Mouse (Mus musculus) hindbrain, embryonic 15.5 days (tissue): ENCODE measurements at regions not wholly inside any gene's neighbourhood (a gene's known extent, or its start where the extent isn't known, plus 50 kb on each side); places are given as distances from the start of the nearest gene placed in this dataset.

ENCODE experiments used
- ATAC-seq: fragments of 200-750 bp; cut with Nextera tagmentation; 2 replicates; pipeline ENCODE4 v1.8.0; 2017; ENCODE audit warnings: low read depth, moderate number of reproducible peaks, moderate TSS enrichment; ENCODE audit not compliant: low FRiP score
- H3K27ac ChIP-seq: fragments of 300-500 bp; sonication (generic); replicated peaks from 2 replicates; pipeline ENCODE4 v1.5.1; 2015; ENCODE audit warnings: mild to moderate bottlenecking, inconsistent platforms
- H3K27me3 ChIP-seq: fragments of 300-500 bp; sonication (generic); 2 replicates; pipeline ENCODE4 v1.6.1; 2015; ENCODE audit warnings: control low read depth, inconsistent platforms
- H3K36me3 ChIP-seq: fragments of 300-500 bp; sonication (generic); 2 replicates; pipeline ENCODE4 v1.6.1; 2015; ENCODE audit warnings: control low read depth, inconsistent platforms
- H3K4me1 ChIP-seq: fragments of 300-500 bp; sonication (generic); replicated peaks from 2 replicates; pipeline ENCODE4 v1.6.1; 2015; ENCODE audit warnings: control low read depth, inconsistent platforms
- H3K4me2 ChIP-seq: fragments of 300-500 bp; sonication (generic); 2 replicates; pipeline ENCODE4 v1.6.1; 2015; ENCODE audit warnings: moderate library complexity, mild to moderate bottlenecking, inconsistent platforms
- H3K4me3 ChIP-seq: fragments of 300-500 bp; sonication (generic); 2 replicates; pipeline ENCODE4 v1.5.1; 2015; ENCODE audit warnings: mild to moderate bottlenecking, inconsistent platforms
- H3K9ac ChIP-seq: fragments of 300-500 bp; sonication (generic); 2 replicates; pipeline ENCODE4 v1.6.1; 2015; ENCODE audit warnings: inconsistent platforms
- H3K9me3 ChIP-seq: fragments of 300-500 bp; sonication (generic); 2 replicates; pipeline ENCODE4 v1.6.1; 2016; ENCODE audit warnings: control low read depth, inconsistent platforms
- WGBS: fragments of 180-500 bp; shearing (Covaris S2); methylation state at CpG from one replicate; pipeline ENCODE4 v1.1.7; 2015; 5-methylcytosine and 5-hydroxymethylcytosine counted together

GRCm38 (mm10) chr9:61815995-61816394, 98.3 kb downstream of the Rplp1 start:
- Histone ChIP-seq H3K9me3 (no peaks in the 10 kb centered on the region), H3K27me3 (no peaks in the 10 kb centered on the region), H3K9ac (no peak overlapping the region), H3K27ac (no peak overlapping the region), H3K36me3 (no peaks in the 10 kb centered on the region), H3K4me3 (no peak overlapping the region), H3K4me1 (no peaks in the 10 kb centered on the region), H3K4me2 (no peak overlapping the region)
- ATAC-seq, result no peak
- WGBS, result 53% methylated on average over 10 of the region's 10 CpGs

GRCm38 (mm10) chr9:61813291-61813690, 101.1 kb downstream of the Rplp1 start:
- Histone ChIP-seq H3K9ac (no peak overlapping the region), H3K4me3 (no peak overlapping the region), H3K27ac (no peak overlapping the region), H3K4me2 (no peak overlapping the region), H3K27me3 (no peaks in the 10 kb centered on the region), H3K9me3 (no peaks in the 10 kb centered on the region), H3K4me1 (no peaks in the 10 kb centered on the region), H3K36me3 (no peaks in the 10 kb centered on the region)
- no peak for ATAC-seq
- WGBS, result 86% methylated on average over 3 of the region's 3 CpGs

- 91% methylated on average over 9 of the region's 9 CpGs for WGBS
- no peaks in the 10 kb centered on the region for H3K27me3 ChIP-seq
- H3K4me2 ChIP-seq, result no peak overlapping the region
- no peaks in the 10 kb centered on the region for H3K9me3 ChIP-seq
- no peaks in the 10 kb centered on the region for H3K4me1 ChIP-seq
- H3K9ac ChIP-seq, result no peak overlapping the region
- no peak overlapping the region for H3K27ac ChIP-seq
- H3K4me3 ChIP-seq, result no peak overlapping the region
- ATAC-seq, result no peak
- H3K36me3 ChIP-seq, result no peaks in the 10 kb centered on the region
These were observed 102.0 kb downstream of the Rplp1 start for GRCm38 (mm10) chr9:61812315-61812714.

- no peak overlapping the region for H3K4me3 ChIP-seq
- 91% methylated on average over 4 of the region's 4 CpGs for WGBS
- no peaks in the 10 kb centered on the region for H3K9me3 ChIP-seq
- no peak for ATAC-seq
- H3K4me2 ChIP-seq, result no peak overlapping the region
- H3K36me3 ChIP-seq, result no peaks in the 10 kb centered on the region
- H3K9ac ChIP-seq, result no peak overlapping the region
- H3K27me3 ChIP-seq, result no peaks in the 10 kb centered on the region
- no peak overlapping the region for H3K27ac ChIP-seq
- no peaks in the 10 kb centered on the region for H3K4me1 ChIP-seq
These were observed 103.9 kb downstream of the Rplp1 start for GRCm38 (mm10) chr9:61810456-61810855.

DNA sequence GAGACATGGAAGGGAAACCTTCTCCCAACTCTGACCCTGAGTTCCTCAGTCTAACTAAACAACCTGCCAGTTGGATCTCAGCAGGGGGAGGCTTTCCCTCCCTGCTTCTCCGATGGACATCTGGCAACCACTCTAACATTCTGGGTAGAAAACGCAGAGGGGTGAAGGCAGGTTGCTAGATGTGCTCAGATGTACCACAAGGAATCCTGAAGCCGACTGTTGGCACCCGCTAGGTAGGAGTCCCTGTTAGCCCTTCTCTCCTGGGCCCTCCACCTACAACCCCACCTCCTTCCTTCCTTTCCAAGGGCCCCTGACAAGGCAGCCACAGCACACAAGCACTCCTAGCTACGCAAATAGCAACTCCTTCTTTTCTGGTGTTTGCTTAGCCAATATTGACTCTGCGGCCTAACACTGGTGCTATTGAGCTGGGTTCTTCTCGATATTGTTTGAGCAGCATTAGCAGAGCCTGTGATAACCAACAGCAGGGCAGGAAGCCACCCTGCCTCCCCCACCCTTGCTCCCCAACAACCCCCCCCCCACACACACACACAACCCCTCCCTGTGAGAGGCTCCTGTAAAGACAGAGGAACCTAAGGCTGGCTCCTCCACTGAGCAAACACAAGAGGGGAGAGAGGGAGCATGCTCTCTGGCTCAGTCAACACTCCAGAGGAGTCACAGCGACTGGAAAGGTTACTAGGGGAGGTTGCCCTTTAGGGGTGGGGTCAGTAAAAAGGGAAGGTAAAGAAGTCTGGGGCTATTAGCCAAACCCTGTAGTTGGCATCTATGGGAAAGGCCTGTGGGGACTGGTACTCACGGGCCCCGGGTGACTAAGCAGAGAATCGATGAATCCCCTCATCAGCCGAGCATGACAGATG, 105.8 kb downstream of the Rplp1 start:
- H3K27me3 ChIP-seq, result no peaks in the 10 kb centered on the region
- no peak overlapping the region for H3K4me3 ChIP-seq
- ATAC-seq, result no peak; the same call in 1 of the 2 replicates
- H3K4me2 ChIP-seq, result no peak overlapping the region
- no peak overlapping the region for H3K9ac ChIP-seq
- H3K9me3 ChIP-seq, result no peaks in the 10 kb centered on the region
- WGBS, result 74% methylated on average over 12 of the region's 12 CpGs
- no peak overlapping the region for H3K27ac ChIP-seq
- no peaks in the 10 kb centered on the region for H3K36me3 ChIP-seq
- no peaks in the 10 kb centered on the region for H3K4me1 ChIP-seq

- 79% methylated on average over 2 of the region's 2 CpGs for WGBS
- ATAC-seq, result no peak
- Histone ChIP-seq H3K27ac (no peak overlapping the region), H3K27me3 (0 out of 2 replicates have a peak, but pooled peaks cover 3% of the 10 kb centered on the region), H3K4me3 (no peak overlapping the region), H3K9me3 (no peaks in the 10 kb centered on the region), H3K36me3 (no peaks in the 10 kb centered on the region), H3K9ac (no peak overlapping the region), H3K4me1 (no peaks in the 10 kb centered on the region), H3K4me2 (no peak overlapping the region)
These were observed 108.4 kb downstream of the Rplp1 start for GRCm38 (mm10) chr9:61805971-61806370.

- Histone ChIP-seq H3K4me2 (no peak overlapping the region), H3K4me1 (no peaks in the 10 kb centered on the region), H3K27ac (no peak overlapping the region), H3K36me3 (no peaks in the 10 kb centered on the region), H3K9me3 (no peaks in the 10 kb centered on the region), H3K4me3 (no peak overlapping the region), H3K27me3 (0 out of 2 replicates have a peak, but pooled peaks cover 3% of the 10 kb centered on the region), H3K9ac (no peak overlapping the region)
- no peak for ATAC-seq
- WGBS, result 24% methylated on average over 3 of the region's 3 CpGs
These were observed 110.8 kb downstream of the Rplp1 start for GRCm38 (mm10) chr9:61803555-61803954.

- H3K4me2 ChIP-seq, result no peak overlapping the region
- H3K4me3 ChIP-seq, result no peak overlapping the region
- no peaks in the 10 kb centered on the region for H3K9me3 ChIP-seq
- ATAC-seq, result no peak
- no peak overlapping the region for H3K9ac ChIP-seq
- H3K27ac ChIP-seq, result no peak overlapping the region
- H3K27me3 ChIP-seq, result 0 out of 2 replicates have a peak, but pooled peaks cover 3% of the 10 kb centered on the region
- WGBS, result 63% methylated on average over 5 of the region's 5 CpGs
- H3K36me3 ChIP-seq, result no peaks in the 10 kb centered on the region
- no peaks in the 10 kb centered on the region for H3K4me1 ChIP-seq
These were observed 111.6 kb downstream of the Rplp1 start for GRCm38 (mm10) chr9:61802694-61803093.

GRCm38 (mm10) chr9:61799535-61799934, 114.8 kb downstream of the Rplp1 start:
- no peak for ATAC-seq
- H3K9me3 ChIP-seq, result no peaks in the 10 kb centered on the region
- H3K4me2 ChIP-seq, result no peak overlapping the region
- H3K4me3 ChIP-seq, result no peak overlapping the region
- H3K9ac ChIP-seq, result no peak overlapping the region
- no peaks in the 10 kb centered on the region for H3K4me1 ChIP-seq
- WGBS, result 78% methylated on average over 1 of the region's 1 CpGs
- no peak overlapping the region for H3K27ac ChIP-seq
- no peaks in the 10 kb centered on the region for H3K36me3 ChIP-seq
- 0 out of 2 replicates have a peak, but pooled peaks cover 3% of the 10 kb centered on the region for H3K27me3 ChIP-seq

DNA sequence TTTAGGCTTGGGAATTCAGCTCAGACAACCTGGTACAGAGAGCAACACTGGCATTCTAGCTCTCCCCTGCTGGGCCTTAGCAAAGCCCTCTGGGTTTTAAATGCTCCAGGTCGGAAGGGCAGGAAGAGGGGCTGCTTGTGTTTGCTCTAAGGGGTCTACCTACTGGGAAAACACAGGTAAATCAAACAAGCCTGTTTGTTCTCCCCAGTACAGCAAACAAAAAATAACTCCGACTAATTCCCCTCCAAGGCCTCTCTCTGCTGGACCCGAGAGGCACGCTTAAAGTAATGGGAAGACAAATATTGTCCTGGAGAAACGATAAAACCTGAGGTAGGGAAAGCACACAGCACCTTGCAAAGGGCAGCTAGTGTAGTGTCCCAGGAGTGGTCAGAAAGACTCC, 118.4 kb downstream of the Rplp1 start:
- no peaks in the 10 kb centered on the region for H3K9me3 ChIP-seq
- H3K4me1 ChIP-seq, result no peaks in the 10 kb centered on the region
- 67% methylated on average over 5 of the region's 5 CpGs for WGBS

DNA sequence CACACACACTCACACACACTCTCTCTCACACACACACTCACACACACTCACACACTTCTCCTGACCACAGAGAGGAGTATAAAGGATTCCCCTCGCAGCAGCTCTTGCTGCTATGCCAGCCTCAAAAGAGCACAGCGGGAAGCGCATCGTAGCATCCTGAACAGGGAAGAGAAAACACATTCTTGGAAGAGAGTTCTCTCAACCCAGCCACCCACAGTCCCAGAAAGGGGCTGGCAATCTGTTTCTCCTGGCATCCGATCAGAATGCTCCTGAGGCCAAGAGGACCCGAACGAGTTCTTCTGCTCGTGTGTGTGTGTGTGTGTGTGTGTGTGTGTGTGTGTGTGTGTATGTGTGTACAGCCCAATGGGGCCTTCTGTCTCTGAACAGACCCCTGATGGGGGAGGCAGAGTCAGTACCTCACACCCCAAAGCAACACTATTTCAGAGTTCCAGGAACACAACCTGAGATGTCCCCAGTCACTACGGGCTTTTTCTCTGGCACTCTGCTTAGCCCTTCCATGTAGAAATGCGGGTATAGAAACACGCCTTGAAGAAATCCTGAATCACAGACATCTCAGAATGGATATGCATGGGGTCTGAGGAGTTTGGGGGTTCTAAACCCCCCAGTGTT, 122.8 kb downstream of the Rplp1 start:
- no peak overlapping the region for H3K4me2 ChIP-seq
- H3K36me3 ChIP-seq, result no peaks in the 10 kb centered on the region
- H3K27me3 ChIP-seq, result no peaks in the 10 kb centered on the region
- no peak overlapping the region for H3K27ac ChIP-seq
- no peak for ATAC-seq
- no peak overlapping the region for H3K9ac ChIP-seq
- H3K4me3 ChIP-seq, result no peak overlapping the region
- H3K4me1 ChIP-seq, result no peaks in the 10 kb centered on the region
- H3K9me3 ChIP-seq, result no peaks in the 10 kb centered on the region
- 52% methylated on average over 11 of the region's 11 CpGs for WGBS

More for the DNA sequence above, 118.4 kb downstream of the Rplp1 start:
- no peaks in the 10 kb centered on the region for H3K27me3 ChIP-seq
- H3K36me3 ChIP-seq, result no peaks in the 10 kb centered on the region
- H3K4me2 ChIP-seq, result no peak overlapping the region
- no peak overlapping the region for H3K4me3 ChIP-seq
- H3K27ac ChIP-seq, result no peak overlapping the region
- no peak overlapping the region for H3K9ac ChIP-seq
- ATAC-seq, result no peak

DNA sequence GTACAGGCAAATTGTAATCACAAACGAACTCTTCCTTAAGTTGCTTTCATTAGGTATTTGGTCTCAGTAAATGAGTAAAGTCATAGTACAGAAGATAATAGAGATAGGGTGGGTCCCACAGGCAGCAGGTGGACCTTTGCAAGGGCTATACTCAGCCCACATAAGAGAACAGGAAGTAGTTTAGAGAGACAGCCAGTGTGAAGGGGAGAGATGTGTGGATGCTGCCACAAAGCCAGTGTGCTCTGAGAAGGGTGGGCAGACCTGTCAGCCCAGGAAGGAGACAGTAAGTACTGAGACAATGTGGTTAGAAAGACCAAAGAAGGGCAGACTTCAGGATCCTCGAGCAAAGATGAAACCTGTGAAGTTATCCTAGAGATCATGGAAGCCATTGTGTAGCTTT, 123.5 kb downstream of the Rplp1 start:
- no peak overlapping the region for H3K27ac ChIP-seq
- H3K4me1 ChIP-seq, result no peaks in the 10 kb centered on the region
- no peak overlapping the region for H3K4me3 ChIP-seq
- no peak overlapping the region for H3K4me2 ChIP-seq
- WGBS, result 80% methylated on average over 2 of the region's 2 CpGs
- H3K9me3 ChIP-seq, result no peaks in the 10 kb centered on the region
- H3K9ac ChIP-seq, result no peak overlapping the region
- no peak for ATAC-seq
- no peaks in the 10 kb centered on the region for H3K36me3 ChIP-seq
- H3K27me3 ChIP-seq, result no peaks in the 10 kb centered on the region
